Mouse (Mus musculus) layer of hippocampus, adult 9-10 months (tissue): ENCODE results near the gene Samd8.

Experiments used
- DNase-seq: peaks from one replicate; pipeline ENCODE4 v3.0.0; 2022; ENCODE audit warnings: low spot score

Gene Samd8

GRCm38 (mm10) chr14:21746251-21746650 lies 4.1 kb upstream of the Samd8 start:
- DNase-seq: no peak

GRCm38 (mm10) chr14:21746846-21747245 lies 3.5 kb upstream of the Samd8 start:
- no peak for DNase-seq

GRCm38 (mm10) chr14:21747436-21748141 lies 2.7 kb upstream of the Samd8 start:
- DNase-seq: no peak

GRCm38 (mm10) chr14:21748142-21748870 lies 2.0 kb upstream of the Samd8 start:
- DNase-seq: no peak

GRCm38 (mm10) chr14:21750881-21751542 lies 681 bp downstream of the Samd8 start, which contains the start of gene Dusp13:
Dusp13 (minus strand) TSS chr14:21751181.
- peak; percentile 54 for DNase-seq

- DNase-seq: no peak
Observed at GRCm38 (mm10) chr14:21752411-21752810, 2.1 kb downstream of the Samd8 start.

- DNase-seq: no peak
Observed at GRCm38 (mm10) chr14:21753367-21753766, 3.0 kb downstream of the Samd8 start.

GRCm38 (mm10) chr14:21761560-21761959 lies 11.2 kb downstream of the Samd8 start:
- no peak for DNase-seq

- DNase-seq: no peak
Observed at GRCm38 (mm10) chr14:21763736-21764135, 13.4 kb downstream of the Samd8 start.

GRCm38 (mm10) chr14:21764646-21765045 lies 14.3 kb downstream of the Samd8 start:
- DNase-seq: no peak

GRCm38 (mm10) chr14:21765754-21766397 lies 15.5 kb downstream of the Samd8 start:
- no peak for DNase-seq

GRCm38 (mm10) chr14:21766398-21766958 lies 16.1 kb downstream of the Samd8 start:
- DNase-seq: no peak

- no peak for DNase-seq
Observed at GRCm38 (mm10) chr14:21772506-21773281, 22.4 kb downstream of the Samd8 start.

GRCm38 (mm10) chr14:21773946-21774345 lies 23.6 kb downstream of the Samd8 start:
- DNase-seq: no peak

GRCm38 (mm10) chr14:21776201-21776600 lies 25.9 kb downstream of the Samd8 start:
- no peak for DNase-seq

- DNase-seq: no peak
Observed at GRCm38 (mm10) chr14:21786500-21786899, 36.2 kb downstream of the Samd8 start.

- no peak for DNase-seq
Observed at GRCm38 (mm10) chr14:21787374-21787773, 37.0 kb downstream of the Samd8 start.

- DNase-seq: no peak
Observed at GRCm38 (mm10) chr14:21788121-21788520, 37.8 kb downstream of the Samd8 start.

GRCm38 (mm10) chr14:21790585-21791251 lies 40.4 kb downstream of the Samd8 start:
- no peak for DNase-seq

- no peak for DNase-seq
Observed at GRCm38 (mm10) chr14:21791722-21792121, 41.4 kb downstream of the Samd8 start.

- DNase-seq: no peak
Observed at GRCm38 (mm10) chr14:21792250-21792649, 41.9 kb downstream of the Samd8 start.
